Mouse (Mus musculus) layer of hippocampus, postnatal 14 days (tissue): ENCODE results near the gene Ttc16. TPM values are rescaled to one million over a fixed set of nuclear protein-coding genes. Genes with fewer than 3 reads are reported as not detected.

Experiments
- DNase-seq, 2 experiments: peaks; one replicate each; pipeline ENCODE4 v3.0.0; 2021 to 2022; ENCODE audit warnings: low spot score in 2 of 2, mixed read lengths in 1 of 2
- long read RNA-seq, 2 experiments: library from polyadenylated mRNA; stranded (forward); transcript quantifications; one replicate each; pipeline ENCODE4 v2.0.0; 2021
- total RNA-seq, 2 experiments: library from RNA; stranded (reverse); gene quantifications; 2 replicates each; pipeline ENCODE4 v1.2.3; 2021

The Ttc16 gene
- total RNA-seq = 1 to 10 TPM in 1 of 2 experiments, under 1 TPM in 1; 0.33 to 1.6 TPM
- long read RNA-seq, experiment 1, partial matches to known transcripts = 0 of 5 reads
- long read RNA-seq, experiment 1, other reads (novel, unspliced or antisense) = 5 of 5 reads
- long read RNA-seq, experiment 2, partial matches to known transcripts = 1 of 4 reads
- long read RNA-seq, experiment 2, other reads (novel, unspliced or antisense) = 2 of 4 reads

- peak; percentile 97 to 98 for DNase-seq
These were observed at the start of gene Ttc16, which contains the start of gene Ptrh1 for GRCm38 (mm10) chr2:32775359-32776074. Gene Ttc16 (minus strand): TSS chr2:32775633. Gene Ptrh1 (plus strand): TSS chr2:32775786.

GRCm38 (mm10) chr2:32824778-32825177, 49.3 kb upstream of the Ttc16 start:
- no peak for DNase-seq

GRCm38 (mm10) chr2:32824181-32824580, 48.7 kb upstream of the Ttc16 start:
- DNase-seq = no peak

GRCm38 (mm10) chr2:32823579-32824154, 48.2 kb upstream of the Ttc16 start:
- no peak for DNase-seq

- no peak for DNase-seq
These were observed 47.7 kb upstream of the Ttc16 start for GRCm38 (mm10) chr2:32823153-32823552.

GRCm38 (mm10) chr2:32822643-32823042, 47.2 kb upstream of the Ttc16 start:
- DNase-seq = no peak

GRCm38 (mm10) chr2:32821041-32821802, 45.8 kb upstream of the Ttc16 start:
- DNase-seq = peak in 1 of 2 experiments; percentile 34

- no peak for DNase-seq
These were observed 42.8 kb upstream of the Ttc16 start for GRCm38 (mm10) chr2:32818208-32818607.

GRCm38 (mm10) chr2:32817589-32817988, 42.2 kb upstream of the Ttc16 start:
- DNase-seq = no peak

- DNase-seq = peak; percentile 62 to 86
These were observed 41.6 kb upstream of the Ttc16 start for GRCm38 (mm10) chr2:32816946-32817581.

GRCm38 (mm10) chr2:32816497-32816896, 41.1 kb upstream of the Ttc16 start:
- DNase-seq = no peak

- DNase-seq = no peak
These were observed 36.5 kb upstream of the Ttc16 start for GRCm38 (mm10) chr2:32811959-32812358.

GRCm38 (mm10) chr2:32808816-32809566, 33.6 kb upstream of the Ttc16 start:
- DNase-seq = no peak

- DNase-seq = no peak
These were observed 23.0 kb upstream of the Ttc16 start for GRCm38 (mm10) chr2:32798251-32798962.

GRCm38 (mm10) chr2:32795748-32796418, 20.4 kb upstream of the Ttc16 start:
- no peak for DNase-seq

GRCm38 (mm10) chr2:32791297-32791696, 15.9 kb upstream of the Ttc16 start:
- no peak for DNase-seq

GRCm38 (mm10) chr2:32788581-32788980, 13.1 kb upstream of the Ttc16 start:
- no peak for DNase-seq

GRCm38 (mm10) chr2:32787176-32787575, 11.7 kb upstream of the Ttc16 start:
- DNase-seq = no peak

GRCm38 (mm10) chr2:32784048-32784681, 8.7 kb upstream of the Ttc16 start, which contains the start of gene Cfap157:
Gene Cfap157 (minus strand): TSS chr2:32784428.
- DNase-seq = no peak
